Mouse (Mus musculus) ES-E14 (cell line): ENCODE results near the gene Rapgef2.

Experiments used
- HCFC1 ChIP-seq: IDR thresholded peaks from 2 replicates; pipeline ENCODE4 v1.6.1; 2012; ENCODE audit warnings: low read length, inconsistent platforms, borderline replicate concordance; ENCODE audit not compliant: insufficient read depth
- MAFK ChIP-seq: IDR thresholded peaks from 2 replicates; pipeline ENCODE4 v1.6.1; 2014; ENCODE audit warnings: mild to moderate bottlenecking, low read depth, low read length, inconsistent platforms; ENCODE audit not compliant: insufficient read depth
- ZC3H11A ChIP-seq: IDR thresholded peaks from 2 replicates; pipeline ENCODE4 v1.6.1; 2012; ENCODE audit warnings: low read depth, mild to moderate bottlenecking, inconsistent platforms, low read length, borderline replicate concordance
- ZNF384 ChIP-seq: IDR thresholded peaks from 2 replicates; pipeline ENCODE4 v1.6.1; 2012; ENCODE audit warnings: low read depth, low read length, inconsistent platforms

GRCm38 (mm10) chr3:79068976-79069375, 217.3 kb downstream of the Rapgef2 start:
- TF ChIP-seq ZC3H11A (no peak), ZNF384 (no peak), MAFK (no peak), HCFC1 (no peak)
